Mouse (Mus musculus) adipocyte (in vitro differentiated cells): ENCODE data around the gene Pde9a.

Experiments used
- DNase-seq: peaks from one replicate; pipeline ENCODE4 v3.0.0-alpha.2; 2016; ENCODE audit warnings: low spot score

The Pde9a gene

DNA sequence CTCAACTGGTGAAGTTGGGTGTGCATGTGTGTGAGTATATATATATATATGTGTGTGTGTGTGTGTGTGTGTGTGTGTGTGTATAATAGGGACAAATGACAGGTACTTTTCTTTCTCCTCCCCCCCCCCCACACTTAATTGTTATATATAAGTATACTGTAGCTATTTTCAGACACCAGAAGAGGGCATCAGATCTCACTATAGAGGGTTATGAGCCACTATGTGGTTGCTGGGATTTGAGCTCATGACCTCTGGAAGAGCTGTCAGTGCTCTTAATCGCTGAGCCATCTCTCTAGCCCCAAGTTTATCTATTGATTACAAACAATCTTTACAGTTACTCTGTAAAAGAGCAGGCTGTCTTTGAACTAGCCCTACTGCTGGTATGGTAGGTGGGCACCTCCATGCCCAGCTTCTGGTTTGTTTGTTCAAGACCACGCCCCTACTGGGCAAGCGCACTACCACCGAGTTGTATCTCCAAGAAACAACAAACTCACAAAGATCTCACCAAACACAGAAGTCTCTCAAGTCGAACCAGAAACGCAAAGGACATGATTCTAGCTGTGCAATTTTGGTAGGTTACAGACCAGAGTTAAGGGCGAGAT lies 133.4 kb downstream of the Pde9a start:
- DNase-seq: no peak

DNA sequence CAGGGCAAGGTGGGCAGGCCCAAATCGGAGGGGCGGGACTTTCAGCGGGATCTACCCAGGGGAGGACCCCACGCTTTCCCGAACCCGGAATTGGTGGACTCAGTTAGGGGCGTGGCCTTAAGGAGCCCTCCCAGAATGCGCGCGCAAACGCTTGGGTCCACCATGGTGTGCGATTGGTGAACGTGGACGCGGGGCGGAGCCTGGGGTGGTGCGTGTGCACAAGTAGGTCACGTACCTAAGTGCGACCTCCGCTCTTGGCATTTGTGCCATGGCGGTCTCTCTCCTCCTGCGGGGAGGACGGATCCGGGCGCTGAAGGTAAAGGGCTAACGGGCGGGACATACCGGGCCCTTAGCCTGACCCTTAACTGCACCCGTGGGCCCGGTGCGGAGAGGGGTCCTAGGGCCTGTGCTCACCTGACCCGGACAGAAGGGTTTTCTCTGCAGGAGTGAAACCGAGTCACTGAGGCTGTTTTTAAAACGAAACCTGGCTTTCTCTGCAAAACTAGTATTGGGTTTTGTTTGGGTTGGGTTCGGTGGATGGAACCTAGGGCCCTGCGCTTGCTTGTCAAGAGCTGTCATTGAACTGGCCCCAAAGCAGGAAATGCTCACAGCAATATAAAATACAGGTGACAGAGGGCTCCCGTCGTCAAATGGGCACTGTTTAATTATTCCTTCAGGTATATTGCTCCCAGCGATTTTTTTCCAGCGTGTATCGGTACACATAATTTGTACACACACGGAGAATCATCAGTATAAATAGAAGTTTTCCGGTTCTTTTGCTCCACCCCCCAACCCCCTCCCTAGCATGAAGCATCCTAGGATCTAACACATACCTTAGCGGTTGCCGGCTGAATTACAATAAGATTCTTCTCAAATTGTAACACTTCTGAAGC lies 134.2 kb downstream of the Pde9a start, which contains the start of the genes Wdr4 and Ndufv3:
Gene Wdr4 (minus strand): TSS at position 35 of the 893 bp plus-strand sequence.
Gene Ndufv3 (plus strand): TSS at position 170 of the 893 bp plus-strand sequence.
- DNase-seq: peak; percentile 100

DNA sequence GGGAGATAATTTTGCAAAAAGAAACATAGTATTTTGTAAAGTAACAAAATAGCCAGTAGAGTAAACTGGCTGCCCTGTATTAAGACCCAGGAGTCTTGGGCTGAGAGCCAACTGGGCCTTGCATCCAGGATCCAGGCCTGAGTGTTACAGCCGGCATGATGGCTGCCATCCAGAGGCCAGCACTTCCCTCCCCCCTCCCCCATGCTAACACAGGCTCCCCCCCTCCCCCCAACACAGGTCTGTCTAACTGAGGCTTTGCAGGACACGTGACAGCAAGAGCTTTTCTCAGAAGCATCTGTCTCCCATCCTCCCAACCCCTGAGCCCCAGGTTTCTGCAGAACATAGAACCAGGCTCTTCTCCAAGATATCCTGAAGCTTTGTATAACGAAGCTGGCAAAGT lies 134.9 kb downstream of the Pde9a start:
- peak; percentile 94 for DNase-seq

DNA sequence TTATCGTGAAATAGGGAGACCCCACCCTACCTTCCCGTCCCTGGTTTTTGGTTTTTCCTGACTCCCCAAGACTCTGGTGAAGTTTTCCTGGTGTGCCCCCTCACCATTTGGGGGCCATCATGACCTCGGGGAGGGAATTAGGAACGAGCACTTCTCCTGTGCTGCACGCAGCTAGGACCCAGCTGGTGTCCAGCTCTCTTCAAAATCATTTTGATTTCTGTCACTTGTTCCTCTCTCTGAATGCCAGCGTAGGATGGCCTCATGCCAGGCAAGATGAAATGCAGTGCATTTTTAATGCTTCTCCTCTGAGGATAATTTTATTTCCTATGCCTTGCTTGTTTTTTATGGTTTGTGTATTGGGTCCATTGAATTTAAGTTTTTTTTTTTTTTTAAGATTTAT lies 135.9 kb downstream of the Pde9a start:
- DNase-seq: no peak

DNA sequence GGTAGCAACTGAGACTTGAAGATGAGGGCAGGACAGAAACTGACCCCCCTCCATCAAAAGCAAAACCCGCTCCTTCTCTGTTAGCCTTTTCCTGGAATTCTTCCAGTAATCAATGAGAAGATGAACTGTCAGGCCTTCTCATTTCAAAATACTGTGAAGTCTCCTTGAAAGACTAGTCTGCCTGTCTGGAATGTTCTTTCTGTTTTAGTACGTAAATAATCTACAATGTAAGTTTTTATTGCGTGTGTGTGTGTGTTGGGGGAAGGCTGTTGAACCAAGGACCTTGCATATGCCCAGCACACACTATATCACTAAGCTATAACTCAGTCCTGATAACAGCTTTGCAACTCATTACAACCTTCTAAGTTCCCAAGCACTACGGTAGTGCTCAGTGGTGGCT lies 139.1 kb downstream of the Pde9a start:
- no peak for DNase-seq

DNA sequence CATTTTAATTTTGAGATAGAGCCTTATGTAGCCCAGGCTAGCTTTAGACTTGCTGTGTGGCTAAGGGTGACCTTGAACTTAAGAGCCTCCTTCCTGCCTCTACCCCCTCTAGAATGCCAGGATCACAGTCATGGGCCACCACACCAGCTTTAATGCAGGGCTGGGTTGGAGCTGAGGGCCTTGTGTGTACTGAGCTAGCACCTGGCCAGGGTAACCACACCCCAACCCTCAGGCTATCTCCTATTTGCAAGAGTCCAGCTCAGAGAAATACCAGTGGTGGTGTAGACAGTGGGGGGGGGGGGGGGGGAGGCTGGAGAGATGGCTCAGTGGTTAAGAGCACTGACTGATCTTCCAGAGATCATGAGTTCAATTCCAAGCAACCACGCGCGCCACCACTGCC lies 139.8 kb downstream of the Pde9a start:
- DNase-seq: no peak
